Mouse (Mus musculus): ENCODE data around the gene Htr3b.

The Htr3b gene

DNA sequence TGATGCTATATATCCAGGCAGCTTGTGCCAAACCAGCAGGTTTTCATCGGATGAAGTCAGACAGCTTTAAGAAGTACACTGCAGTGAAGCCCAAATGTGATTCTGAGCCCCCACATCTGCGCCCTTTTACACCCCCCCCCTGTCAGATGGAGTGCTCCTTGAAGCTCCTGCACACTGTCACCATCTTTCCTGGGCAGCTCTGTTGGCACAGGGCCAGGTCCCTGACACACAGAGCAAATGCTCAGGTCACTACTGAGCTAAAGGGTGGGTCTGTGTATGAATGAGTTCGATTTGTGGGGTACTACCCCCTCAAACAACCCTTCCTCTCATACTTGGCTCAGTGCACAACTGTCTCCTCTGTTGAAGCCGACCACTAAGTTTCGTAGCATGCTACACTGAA, 35.4 kb downstream of the Htr3b start:
- intact Hi-C loops (cut with DNase I) = no loop called here

DNA sequence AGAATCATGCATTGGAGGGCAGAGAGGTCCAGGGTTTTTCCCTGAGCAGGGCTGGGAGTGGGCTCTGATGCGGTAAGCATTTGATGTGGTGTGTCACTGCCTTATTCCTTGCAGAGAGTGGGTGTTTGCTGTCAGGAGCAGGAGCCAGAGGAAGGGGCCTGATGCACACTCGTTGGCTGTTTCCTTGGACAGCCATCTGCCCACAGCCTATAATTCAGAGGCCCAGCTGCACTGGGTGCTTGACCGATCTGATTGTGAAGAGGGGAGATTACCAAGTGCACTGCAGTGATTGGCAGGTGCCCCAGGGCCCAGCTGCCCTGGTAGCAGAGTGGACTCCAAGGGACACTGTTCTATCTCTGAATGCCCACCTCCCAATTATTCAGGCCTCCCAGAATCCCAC, 36.0 kb downstream of the Htr3b start:
- intact Hi-C loops (cut with DNase I) = no loop called here

DNA sequence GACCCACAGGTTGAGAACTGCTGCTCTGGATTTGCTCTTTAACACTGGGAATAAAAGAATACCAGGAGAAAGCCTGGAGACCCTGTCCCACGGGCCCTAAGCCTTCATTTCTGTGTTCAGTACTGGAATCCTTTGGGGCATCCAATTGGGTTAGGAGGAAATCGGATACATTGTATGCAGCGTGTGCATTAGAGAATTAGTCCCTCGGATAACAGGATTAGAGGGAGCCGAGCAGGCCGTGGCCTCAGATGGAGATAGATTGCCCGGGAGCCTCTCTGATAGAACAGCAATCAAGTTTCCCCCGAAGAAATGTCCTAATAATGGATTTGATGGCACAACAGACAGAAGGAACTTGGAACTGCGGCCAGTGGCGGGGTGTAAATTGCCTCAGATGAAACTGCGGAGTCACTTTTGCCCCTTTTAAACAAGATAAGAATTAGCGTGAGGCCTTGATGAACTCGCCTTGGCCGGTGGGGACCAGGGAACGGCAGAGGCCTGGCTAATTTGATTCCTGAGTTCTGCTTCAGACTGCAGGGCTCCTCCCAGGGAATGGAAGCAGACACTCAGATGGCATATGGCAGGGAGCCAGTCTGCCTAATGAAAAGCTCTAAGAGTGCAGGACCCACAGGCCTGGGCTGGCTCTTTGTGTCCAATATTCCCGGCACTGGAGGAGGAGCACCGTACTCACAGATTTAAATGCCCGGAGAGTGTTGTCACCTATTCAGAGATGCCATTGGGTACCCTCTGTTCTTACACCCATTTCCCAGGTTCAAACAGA, 48.6 kb downstream of the Htr3b start:
- intact Hi-C loops (cut with DNase I) = no loop called here

DNA sequence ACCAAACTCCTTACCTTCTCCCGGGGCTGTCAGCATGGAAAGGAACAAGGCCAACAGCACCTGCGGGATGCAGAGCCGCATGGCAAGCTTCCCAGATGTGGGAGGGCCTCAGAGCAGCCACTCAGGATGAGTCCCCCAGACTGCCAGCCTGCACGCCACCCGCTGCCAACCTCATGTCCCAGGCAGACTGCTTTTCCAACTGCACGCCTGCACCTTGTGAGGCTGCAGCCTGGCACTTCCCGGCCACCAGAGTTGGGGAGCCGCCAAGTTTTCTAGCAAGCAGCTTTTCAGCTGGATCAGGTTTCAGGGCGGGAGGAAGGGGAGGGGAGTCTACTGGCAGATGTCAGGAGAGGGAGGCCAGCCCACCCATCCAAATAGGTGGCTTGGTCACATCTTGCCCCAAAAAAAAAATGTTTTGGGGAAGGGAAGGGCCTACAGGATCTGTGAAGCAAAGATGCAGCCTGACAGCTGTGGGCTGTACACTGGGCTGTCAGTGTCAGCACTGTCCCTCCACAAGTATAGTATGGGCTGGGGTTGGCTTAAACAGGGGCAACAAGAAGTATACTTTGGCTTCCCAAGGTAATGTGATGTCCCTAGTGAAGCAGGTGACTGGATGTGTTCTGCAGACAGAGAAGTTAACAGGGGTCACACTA, 53.8 kb downstream of the Htr3b start, which contains the start of gene Htr3a:
Htr3a (minus strand) TSS at position 215 of the 653 bp plus-strand sequence.
- intact Hi-C loops (cut with DNase I) = no loop called here

DNA sequence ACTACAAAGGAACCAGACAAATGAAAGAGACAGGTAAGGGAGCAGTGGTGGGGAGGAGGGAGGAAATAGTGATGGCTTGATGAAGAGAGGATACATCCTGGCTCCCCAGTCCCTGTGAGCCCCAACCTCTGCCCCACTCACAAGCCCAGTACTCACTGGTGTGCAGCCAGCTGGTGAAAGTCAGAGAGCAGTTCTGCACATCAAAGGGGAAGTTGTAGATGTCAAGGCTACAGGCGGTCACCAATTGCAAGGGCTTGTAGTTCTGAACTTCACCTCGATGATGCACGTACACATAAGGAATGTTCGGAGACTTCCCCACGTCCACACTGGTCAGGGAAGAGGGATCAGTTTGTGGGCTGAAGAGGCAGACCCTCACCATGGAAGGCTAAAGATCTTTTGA, 60.4 kb downstream of the Htr3b start:
- intact Hi-C loops (cut with DNase I) = no loop called here

DNA sequence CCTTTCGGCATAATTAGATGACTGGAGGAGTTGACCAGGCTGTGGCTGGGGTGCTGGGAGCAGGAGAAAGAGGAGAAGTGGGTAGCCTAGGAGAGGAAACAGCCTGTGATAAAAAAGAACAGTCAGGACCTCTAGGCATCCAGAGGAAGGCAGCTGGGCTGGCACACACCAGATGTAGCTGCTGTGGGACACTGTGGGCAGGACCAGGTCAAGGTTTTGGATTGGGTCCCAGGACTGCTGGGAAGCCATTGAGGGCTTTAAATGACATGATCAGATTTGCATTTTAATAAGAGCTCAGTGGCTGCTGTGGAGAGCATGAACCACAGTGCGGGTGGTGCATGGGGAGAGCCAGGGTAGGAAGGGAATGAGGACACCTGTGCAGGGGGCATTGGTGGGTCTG, 61.0 kb downstream of the Htr3b start:
- intact Hi-C loops (cut with DNase I) = no loop called here

DNA sequence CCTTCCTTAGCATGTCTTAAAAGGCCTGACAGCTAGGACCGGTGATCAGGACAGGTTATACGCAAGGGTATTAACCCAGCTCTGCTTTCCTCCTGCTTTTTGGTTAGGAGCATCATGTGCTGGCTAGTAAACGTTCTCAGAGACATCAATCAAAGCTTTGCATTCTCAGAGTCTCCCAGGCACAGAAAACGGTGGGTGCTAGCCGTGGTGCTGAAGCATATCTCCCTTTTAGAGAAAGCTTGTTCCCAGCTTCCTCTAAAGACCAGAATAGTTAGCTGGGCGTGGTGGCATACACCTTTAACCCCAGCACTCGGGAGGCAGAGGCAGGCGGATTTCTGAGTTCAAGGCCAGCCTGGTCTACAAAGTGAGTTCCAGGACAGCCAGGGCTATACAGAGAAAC, 66.2 kb downstream of the Htr3b start:
- intact Hi-C loops (cut with DNase I) = loop anchor here (5.0 kb wide), 2 partner anchors 36 to 74 kb away; no protein-coding TSS in a partner anchor

DNA sequence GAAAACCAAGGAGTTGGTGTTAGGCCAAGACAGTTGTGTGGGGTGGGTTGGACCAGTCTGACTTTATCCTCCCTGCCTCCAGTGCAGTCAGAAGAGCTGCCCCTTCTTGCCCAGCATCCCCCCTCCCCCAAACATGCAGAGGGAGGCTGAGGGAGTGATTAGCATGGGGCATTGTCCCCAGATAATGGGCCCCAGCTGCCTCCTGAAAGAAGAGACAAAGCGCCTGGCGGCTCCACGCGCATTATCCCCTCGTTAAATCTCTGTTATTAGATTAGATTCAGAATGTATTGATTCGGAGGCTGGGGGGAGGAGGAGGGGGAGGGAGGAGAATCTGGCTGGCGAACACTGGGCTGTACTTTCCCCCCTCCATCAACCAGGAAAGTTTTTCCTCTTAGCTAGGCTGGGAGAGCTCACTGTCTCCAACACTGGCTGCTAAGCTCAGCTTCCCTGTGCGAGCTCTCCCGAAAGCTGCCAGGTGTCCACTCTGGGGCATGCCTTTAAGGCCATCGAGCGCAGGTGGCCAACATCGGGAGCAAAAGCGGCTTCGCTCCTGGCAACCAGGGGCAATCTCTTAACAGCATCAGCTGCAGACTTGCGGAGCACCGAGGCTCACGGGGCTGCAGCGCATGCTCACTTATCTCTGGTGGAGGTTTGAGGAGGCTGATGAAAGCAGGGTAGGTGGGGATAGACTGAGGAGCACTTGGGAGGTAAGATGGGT, 68.8 kb downstream of the Htr3b start:
- intact Hi-C loops (cut with DNase I) = loop anchor here (5.0 kb wide), 2 partner anchors 34 to 76 kb away; no protein-coding TSS in a partner anchor

DNA sequence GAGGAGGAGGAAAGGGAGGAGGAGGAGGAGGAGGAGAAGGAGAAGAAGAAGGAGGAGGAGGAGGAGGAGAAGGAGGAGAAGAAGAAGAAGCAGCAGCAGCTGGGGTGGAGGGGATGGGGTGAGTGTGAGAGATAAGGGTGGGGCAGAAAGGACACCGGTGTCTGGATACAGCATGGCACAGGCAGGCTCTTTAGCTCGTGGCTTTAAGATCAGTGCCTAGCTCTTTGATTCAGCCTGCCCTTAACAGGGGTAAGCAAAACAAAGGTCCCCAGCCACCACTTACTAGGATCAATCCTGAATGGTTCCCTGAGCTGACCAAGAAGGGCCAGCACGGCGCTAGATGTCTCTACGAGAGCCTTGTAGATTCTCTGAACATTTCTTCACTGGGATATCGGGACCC, 70.0 kb downstream of the Htr3b start:
- intact Hi-C loops (cut with DNase I) = loop anchor here (1.0 to 5.0 kb wide), 3 partner anchors 32 to 248 kb away; no protein-coding TSS in a partner anchor

DNA sequence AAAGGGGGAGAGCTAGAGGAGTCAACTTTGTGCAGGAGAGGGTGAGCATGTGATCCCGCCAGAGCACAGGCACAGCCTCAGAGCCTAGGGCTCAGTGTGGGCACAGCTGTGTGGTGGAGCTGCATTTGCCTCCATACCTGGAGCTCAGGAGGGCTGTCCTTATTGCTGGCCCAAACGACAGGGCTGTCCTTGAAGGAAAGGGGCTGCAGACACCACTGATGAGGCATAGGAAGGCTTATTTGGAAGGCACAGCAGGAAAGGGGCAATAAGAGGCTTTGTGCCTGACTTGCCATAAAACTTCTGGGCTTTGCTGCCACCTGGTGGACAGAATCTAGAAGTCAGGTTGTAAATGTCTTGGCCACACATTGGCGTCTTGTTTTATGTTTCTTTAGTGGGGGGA, 70.8 kb downstream of the Htr3b start:
- intact Hi-C loops (cut with DNase I) = loop anchor here (1.0 kb wide), 1 partner anchor 248 kb away; no protein-coding TSS in a partner anchor

DNA sequence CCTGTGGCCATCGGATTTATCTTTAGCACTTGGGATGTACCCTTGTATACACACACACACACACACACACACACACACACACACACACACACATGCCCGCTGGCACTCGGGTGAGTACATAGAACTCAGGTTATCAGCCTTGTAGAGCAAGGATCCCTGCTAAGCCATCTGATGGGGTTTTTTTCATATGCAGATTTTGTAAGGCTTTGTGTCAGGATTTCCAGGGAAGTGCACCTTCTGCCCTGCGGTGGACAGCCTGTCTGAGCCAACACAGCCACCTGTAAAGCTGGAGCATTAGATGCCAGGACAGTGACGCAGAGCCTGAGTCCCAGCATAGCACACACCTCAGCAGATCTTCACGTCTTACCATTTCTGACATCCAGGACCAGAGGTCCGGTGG, 75.7 kb downstream of the Htr3b start:
- intact Hi-C loops (cut with DNase I) = no loop called here

Measured in adrenal gland (tissue).